Mouse (Mus musculus) G1E-ER4 (cell line): ENCODE measurements around the gene Rbm28. TPM values are rescaled to one million over a fixed set of nuclear protein-coding genes. Genes with fewer than 3 reads are reported as not detected.

Source experiments
- GATA1 ChIP-seq: IDR thresholded peaks from one replicate; pipeline ENCODE4 v1.8.0; 2012; ENCODE audit warnings: low read length, inconsistent platforms
- polyA plus RNA-seq: library from polyadenylated mRNA; stranded (reverse); fragments of >175 nt; gene quantifications from 2 replicates; pipeline ENCODE4 v1.2.3, GENCODE M21; 2012

The Rbm28 gene
- polyA plus RNA-seq, 1 experiment, result 28.5 TPM

DNA sequence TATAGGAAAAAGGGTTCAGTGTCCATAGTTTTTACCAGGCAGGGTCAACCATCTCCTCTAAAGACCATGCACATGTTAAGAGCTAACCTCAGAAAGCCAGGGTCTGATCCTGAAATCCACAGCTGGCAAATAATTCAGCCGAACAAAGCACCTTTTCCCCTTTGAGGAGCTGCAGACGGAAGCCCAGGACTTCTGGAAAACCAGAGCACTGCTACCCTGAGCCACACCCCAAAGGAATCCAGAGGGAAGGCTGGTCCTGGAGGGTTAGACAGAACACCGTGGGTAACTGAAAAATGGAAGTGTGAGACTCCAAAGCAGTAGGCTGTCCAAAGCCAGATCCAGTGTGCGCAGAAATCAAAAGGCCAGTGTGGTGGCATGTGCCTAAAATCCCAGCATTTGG is 45.8 kb downstream of the Rbm28 start:
- no peak for TF ChIP-seq GATA1

- TF ChIP-seq GATA1, result no peak
These were observed 46.6 kb downstream of the Rbm28 start for GRCm38 (mm10) chr6:29118231-29118630.

GRCm38 (mm10) chr6:29117417-29118104 is 47.2 kb downstream of the Rbm28 start:
- no peak for TF ChIP-seq GATA1

DNA sequence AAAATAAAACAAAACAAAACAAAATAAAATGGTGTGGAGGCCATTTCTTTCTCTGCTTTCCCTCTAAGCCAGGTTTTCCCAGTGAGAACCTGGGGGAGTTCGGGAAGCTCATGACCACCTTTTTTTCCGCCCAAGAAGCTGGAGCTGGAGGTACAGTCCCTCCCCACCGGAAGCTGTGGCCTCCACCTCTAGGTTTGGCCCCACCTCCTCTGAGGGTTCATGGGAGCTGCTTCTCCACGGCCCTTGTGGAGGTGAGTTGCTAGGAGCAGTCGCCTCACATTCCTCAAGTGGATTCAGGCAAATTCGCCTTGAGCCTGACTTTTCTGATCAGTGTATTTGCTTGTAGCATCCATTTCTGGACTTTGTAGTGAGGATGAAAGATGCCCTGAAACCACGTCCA is 49.0 kb downstream of the Rbm28 start:
- TF ChIP-seq GATA1, result no peak

DNA sequence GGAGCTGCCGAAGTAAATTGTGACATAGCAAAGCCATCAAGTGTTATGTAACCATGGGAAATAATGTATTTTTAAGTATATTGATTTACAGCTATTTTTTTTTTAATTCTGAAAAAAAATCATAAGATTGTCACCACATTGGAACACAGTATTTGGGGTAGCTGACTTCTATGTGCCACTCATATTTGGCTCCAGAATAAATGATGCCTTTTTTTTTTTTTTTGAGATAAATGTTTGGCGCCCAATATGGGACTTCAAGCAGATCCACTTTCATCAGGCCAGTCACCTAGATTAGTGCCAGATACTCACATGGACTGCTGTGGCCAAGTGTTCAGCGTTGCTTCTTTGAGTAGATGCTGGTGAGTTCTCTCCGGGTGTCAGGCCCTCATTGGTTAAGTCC is 53.3 kb downstream of the Rbm28 start:
- no peak for TF ChIP-seq GATA1

- no peak for TF ChIP-seq GATA1
These were observed 56.4 kb downstream of the Rbm28 start for GRCm38 (mm10) chr6:29108376-29108775.

- no peak for TF ChIP-seq GATA1
These were observed 63.5 kb downstream of the Rbm28 start for GRCm38 (mm10) chr6:29101248-29101864.

- no peak for TF ChIP-seq GATA1
These were observed 64.4 kb downstream of the Rbm28 start for GRCm38 (mm10) chr6:29100423-29100822.

DNA sequence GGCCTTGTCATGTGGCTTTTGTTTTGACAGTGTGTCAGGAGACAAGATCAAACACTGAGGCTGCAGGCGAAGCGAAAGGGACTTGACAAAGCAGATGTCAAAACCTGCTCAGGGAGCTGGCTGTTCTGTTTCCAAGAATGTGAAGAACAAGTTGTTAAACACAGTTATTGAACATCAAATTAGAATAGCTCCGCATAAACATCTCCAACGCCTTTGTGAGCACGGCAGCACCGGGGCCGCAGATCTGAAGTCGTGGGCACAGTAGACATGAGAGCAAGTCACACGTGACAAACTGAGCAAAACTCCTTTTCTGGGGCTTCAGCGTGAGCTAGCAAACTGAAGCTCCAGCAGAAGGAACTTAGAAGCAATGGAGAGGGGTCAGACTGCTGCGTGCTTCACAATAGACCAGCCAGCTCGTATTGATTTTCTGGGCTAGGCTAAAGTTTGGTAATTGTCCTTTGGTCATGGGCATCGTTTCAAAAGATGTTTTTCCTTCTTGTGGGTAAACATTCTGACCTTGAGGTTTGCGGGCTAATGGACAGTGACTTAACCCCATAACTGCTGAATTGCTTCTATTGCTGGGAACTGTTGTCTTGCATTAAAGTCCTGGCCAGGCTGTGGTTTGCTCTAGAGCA is 65.2 kb downstream of the Rbm28 start:
- TF ChIP-seq GATA1, result no peak

DNA sequence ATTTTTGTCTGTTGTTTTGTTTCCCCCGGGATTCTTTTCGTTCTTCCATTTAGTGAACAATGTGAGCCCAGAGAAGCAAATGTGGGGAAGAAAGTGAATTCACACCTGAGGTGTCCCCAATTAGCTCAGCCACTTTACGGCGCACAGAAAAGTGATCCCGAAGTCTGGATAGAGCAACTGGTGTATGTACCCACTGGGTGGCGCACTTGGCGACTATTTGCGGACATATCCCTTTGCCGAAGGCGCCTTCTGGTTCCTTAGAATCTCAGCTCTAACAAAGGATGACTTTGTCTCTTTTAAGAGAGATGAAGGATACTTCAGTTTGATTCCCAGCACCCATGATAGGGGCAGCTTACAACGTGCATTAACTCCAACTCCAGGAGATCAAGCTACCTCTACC is 71.9 kb downstream of the Rbm28 start:
- TF ChIP-seq GATA1, result no peak

DNA sequence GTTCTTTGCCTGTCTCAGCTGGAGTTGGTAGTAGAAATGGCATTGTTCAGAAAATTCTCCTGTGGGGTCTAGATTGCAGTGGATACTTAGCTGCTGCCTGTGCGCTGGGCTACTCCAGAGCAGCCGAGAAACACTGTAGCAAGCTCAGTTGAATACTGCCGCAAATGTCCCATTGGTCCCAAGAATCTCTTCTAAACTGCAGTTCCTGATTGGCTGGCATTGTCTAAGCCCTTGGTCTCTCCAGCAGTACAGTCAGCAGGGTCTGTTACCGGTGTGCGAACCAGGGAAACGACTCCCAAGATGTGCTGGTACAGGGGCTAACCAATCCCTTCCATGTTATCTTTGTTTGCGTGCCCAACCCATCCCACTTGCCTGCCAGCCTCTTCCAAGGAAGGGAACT is 72.6 kb downstream of the Rbm28 start:
- TF ChIP-seq GATA1, result no peak

DNA sequence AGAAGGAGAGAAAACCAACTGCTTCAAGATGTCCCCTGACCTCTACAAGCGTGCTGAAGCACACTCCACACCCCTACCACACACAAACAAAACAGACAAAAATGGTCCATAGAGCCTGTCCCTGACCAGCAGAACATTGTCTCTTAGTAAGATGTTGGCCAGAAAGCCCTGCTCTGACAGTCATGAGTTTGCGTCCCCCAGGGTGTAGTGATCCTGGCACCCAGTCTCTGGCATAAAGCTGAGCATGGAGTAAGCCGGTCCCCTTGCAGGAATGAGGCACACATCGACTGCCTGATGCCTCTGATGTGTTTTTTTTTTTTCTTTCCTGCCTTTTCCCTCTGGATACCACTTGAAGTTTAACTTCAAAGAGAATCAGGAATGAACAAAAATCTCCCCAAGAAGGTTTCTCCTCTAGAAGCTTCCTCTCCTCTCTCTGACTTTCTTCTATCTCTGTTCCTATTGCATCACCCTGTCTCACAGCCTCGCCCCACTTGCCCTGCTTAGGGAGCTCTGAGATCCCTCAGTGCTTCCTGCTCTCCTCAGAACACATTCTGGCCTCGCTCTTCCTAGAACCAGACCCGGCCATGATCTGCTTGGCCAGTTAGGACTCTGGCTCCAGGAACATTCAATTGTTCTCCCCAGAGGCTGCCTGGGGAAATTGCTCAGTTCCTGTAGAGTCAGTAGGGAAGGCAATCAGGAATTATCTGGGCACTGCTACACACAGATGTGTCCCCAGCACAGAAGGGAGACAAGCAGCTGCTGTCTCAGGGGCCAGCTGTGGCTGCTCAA is 76.7 kb downstream of the Rbm28 start:
- TF ChIP-seq GATA1, result no peak

DNA sequence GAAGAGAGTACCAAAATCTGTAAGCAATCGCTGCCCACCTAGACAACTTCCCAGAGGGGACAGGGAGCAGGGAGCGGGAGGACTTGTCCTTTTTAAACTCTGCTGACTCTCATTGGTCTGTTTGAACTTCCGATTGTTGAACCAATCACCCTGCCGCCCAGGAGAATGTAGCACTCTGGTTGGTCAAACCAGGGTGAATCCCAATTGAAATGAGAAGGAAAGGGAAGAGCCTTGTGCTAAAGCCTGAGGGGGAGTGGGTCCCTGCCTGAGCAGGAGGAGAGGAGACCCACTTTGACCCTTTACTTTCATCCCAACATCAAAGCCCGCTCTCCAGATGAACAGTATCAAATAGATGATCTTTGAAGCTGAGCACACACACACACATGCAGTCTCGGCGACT is 80.4 kb downstream of the Rbm28 start:
- TF ChIP-seq GATA1, result no peak

GRCm38 (mm10) chr6:29082776-29083354 is 81.9 kb downstream of the Rbm28 start:
- no peak for TF ChIP-seq GATA1

- TF ChIP-seq GATA1, result no peak
These were observed 82.9 kb downstream of the Rbm28 start for GRCm38 (mm10) chr6:29081826-29082363.
